Mouse (Mus musculus) cerebellum, adult 2 months (tissue): ENCODE measurements around the gene Foxd3. TPM values are rescaled to one million over a fixed set of nuclear protein-coding genes. Genes with fewer than 3 reads are reported as not detected.

Source experiments
- DNase-seq, 2 experiments: peaks; one replicate each; pipeline ENCODE4 v3.0.0; 2021
- H3K27ac ChIP-seq: fragments of 200-500 bp; 2 replicates; pipeline ENCODE4 v1.5.1; 2012; ENCODE audit warnings: low read length, control low read depth, inconsistent platforms; ENCODE audit not compliant: insufficient read depth
- H3K27me3 ChIP-seq: fragments of 200-500 bp; 2 replicates; pipeline ENCODE4 v1.6.1; 2012; ENCODE audit warnings: inconsistent platforms, mild to moderate bottlenecking, low read length, moderate library complexity; ENCODE audit not compliant: control insufficient read depth, insufficient read depth
- H3K4me1 ChIP-seq: fragments of 200-500 bp; 2 replicates; pipeline ENCODE4 v1.6.1; 2011; ENCODE audit warnings: low read length; ENCODE audit not compliant: control insufficient read depth, insufficient read depth
- H3K4me3 ChIP-seq: fragments of 200-500 bp; replicated peaks from 2 replicates; pipeline ENCODE3; 2011; ENCODE audit warnings: mild to moderate bottlenecking, low read depth, low read length, control low read depth; ENCODE audit not compliant: insufficient read depth
- CTCF ChIP-seq: fragments of 200-500 bp; IDR thresholded peaks from 2 replicates; pipeline ENCODE4 v1.5.1; 2011; ENCODE audit warnings: low read depth, mild to moderate bottlenecking, control low read depth, low read length, moderate library complexity, borderline replicate concordance; ENCODE audit not compliant: insufficient read depth
- POLR2A ChIP-seq: fragments of 200-500 bp; IDR thresholded peaks from 2 replicates; pipeline ENCODE4 v1.6.1; 2011; ENCODE audit warnings: low read length, control low read depth, borderline replicate concordance; ENCODE audit not compliant: insufficient read depth
- WGBS: fragments of 180-500 bp; shearing (Covaris S2); methylation state at CpG from one replicate; pipeline ENCODE4 v1.1.7; 2018; 5-methylcytosine and 5-hydroxymethylcytosine counted together
- polyA plus RNA-seq: library from polyadenylated mRNA; depleted of rRNA; stranded (reverse); fragments of >200 nt; gene quantifications from 2 replicates; pipeline ENCODE4 v1.2.3, GENCODE M21; 2012

Gene Foxd3
- polyA plus RNA-seq, 1 experiment, result 0.18 TPM

- Histone ChIP-seq H3K4me3 (no peak overlapping the region), H3K27me3 (peaks cover 33% of the 10 kb centered on the region; the same call in 1 of the 2 replicates), H3K4me1 (no peaks in the 10 kb centered on the region), H3K27ac (no peak overlapping the region)
- DNase-seq, result peak; percentile 19 to 48
- WGBS, result 2% methylated on average over 20 of the region's 20 CpGs
- TF ChIP-seq POLR2A (no peak), CTCF (no peak)
Observed at GRCm38 (mm10) chr4:99660073-99660611, 4.0 kb downstream of the Foxd3 start.

GRCm38 (mm10) chr4:99660981-99661380 lies 4.9 kb downstream of the Foxd3 start:
- no peak overlapping the region for H3K27ac ChIP-seq
- peaks cover 29% of the 10 kb centered on the region; the same call in 1 of the 2 replicates for H3K27me3 ChIP-seq
- H3K4me3 ChIP-seq, result no peak overlapping the region
- WGBS, result 2% methylated on average over 11 of the region's 11 CpGs
- H3K4me1 ChIP-seq, result no peaks in the 10 kb centered on the region
- TF ChIP-seq CTCF, result peak; percentile 53; the same call in 1 of the 2 replicates
- TF ChIP-seq POLR2A, result no peak
- peak; percentile 43 to 62 for DNase-seq

- Histone ChIP-seq H3K4me1 (no peaks in the 10 kb centered on the region), H3K4me3 (no peak overlapping the region), H3K27ac (no peak overlapping the region), H3K27me3 (peaks cover 22% of the 10 kb centered on the region; the same call in 1 of the 2 replicates)
- WGBS, result 11% methylated on average over 12 of the region's 12 CpGs
- DNase-seq, result no peak
- no peak for TF ChIP-seq CTCF
- TF ChIP-seq POLR2A, result no peak
Observed at GRCm38 (mm10) chr4:99661956-99662355, 5.9 kb downstream of the Foxd3 start.

GRCm38 (mm10) chr4:99662431-99662830 lies 6.3 kb downstream of the Foxd3 start:
- H3K4me1 ChIP-seq, result no peaks in the 10 kb centered on the region
- 20% methylated on average over 9 of the region's 9 CpGs for WGBS
- H3K4me3 ChIP-seq, result no peak overlapping the region
- H3K27me3 ChIP-seq, result peaks cover 19% of the 10 kb centered on the region; the same call in 1 of the 2 replicates
- no peak for DNase-seq
- H3K27ac ChIP-seq, result no peak overlapping the region
- TF ChIP-seq CTCF (no peak), POLR2A (no peak)

- WGBS, result 3% methylated on average over 34 of the region's 34 CpGs
- Histone ChIP-seq H3K4me1 (no peaks in the 10 kb centered on the region), H3K27ac (no peak overlapping the region), H3K4me3 (no peak overlapping the region), H3K27me3 (peaks cover 14% of the 10 kb centered on the region; the same call in 1 of the 2 replicates)
- no peak for DNase-seq
- TF ChIP-seq CTCF (no peak), POLR2A (no peak)
Observed at GRCm38 (mm10) chr4:99662841-99663567, 6.9 kb downstream of the Foxd3 start.

GRCm38 (mm10) chr4:99663710-99664109 lies 7.6 kb downstream of the Foxd3 start:
- H3K4me1 ChIP-seq, result no peaks in the 10 kb centered on the region
- WGBS, result 23% methylated on average over 8 of the region's 8 CpGs
- H3K4me3 ChIP-seq, result no peak overlapping the region
- TF ChIP-seq POLR2A (no peak), CTCF (no peak)
- peaks cover 13% of the 10 kb centered on the region; the same call in 1 of the 2 replicates for H3K27me3 ChIP-seq
- no peak for DNase-seq
- no peak overlapping the region for H3K27ac ChIP-seq

GRCm38 (mm10) chr4:99670203-99670851 lies 14.2 kb downstream of the Foxd3 start:
- Histone ChIP-seq H3K27ac (no peak overlapping the region), H3K4me1 (no peaks in the 10 kb centered on the region), H3K4me3 (no peak overlapping the region), H3K27me3 (no peaks in the 10 kb centered on the region)
- DNase-seq, result no peak
- 89% methylated on average over 7 of the region's 7 CpGs for WGBS
- TF ChIP-seq POLR2A (no peak), CTCF (no peak)
